Mouse (Mus musculus) forebrain, embryonic 13.5 days (tissue): ENCODE data around the gene Mdc1. TPM values are rescaled to one million over a fixed set of nuclear protein-coding genes. Genes with fewer than 3 reads are reported as not detected.
A peak's percentile ranks its signal among the peaks of the same experiment; 100 is the strongest.

Experiments used
- ATAC-seq: fragments of 200-750 bp; cut with Nextera tagmentation; 2 replicates; pipeline ENCODE4 v1.8.0; 2017
- H3K27ac ChIP-seq: fragments of 300-500 bp; sonication (generic); 2 replicates; pipeline ENCODE4 v1.5.1; 2015; ENCODE audit warnings: inconsistent platforms, mild to moderate bottlenecking, moderate library complexity
- H3K27me3 ChIP-seq: fragments of 300-500 bp; sonication (generic); 2 replicates; pipeline ENCODE4 v1.6.1; 2015; ENCODE audit warnings: mild to moderate bottlenecking, inconsistent platforms
- H3K36me3 ChIP-seq: fragments of 300-500 bp; sonication (generic); 2 replicates; pipeline ENCODE4 v1.6.1; 2015; ENCODE audit warnings: mild to moderate bottlenecking, inconsistent platforms; ENCODE audit not compliant: poor library complexity, severe bottlenecking
- H3K4me1 ChIP-seq: fragments of 300-500 bp; sonication (generic); 2 replicates; pipeline ENCODE4 v1.6.1; 2015; ENCODE audit warnings: inconsistent platforms
- H3K4me2 ChIP-seq: fragments of 300-500 bp; sonication (generic); 2 replicates; pipeline ENCODE4 v1.6.1; 2015; ENCODE audit warnings: inconsistent platforms, mild to moderate bottlenecking, moderate library complexity
- H3K4me3 ChIP-seq: fragments of 300-500 bp; sonication (generic); 2 replicates; pipeline ENCODE4 v1.5.1; 2015; ENCODE audit warnings: mild to moderate bottlenecking, inconsistent platforms
- H3K9ac ChIP-seq: fragments of 300-500 bp; sonication (generic); 2 replicates; pipeline ENCODE4 v1.6.1; 2015; ENCODE audit warnings: mild to moderate bottlenecking, inconsistent platforms
- H3K9me3 ChIP-seq: fragments of 300-500 bp; sonication (generic); replicated peaks from 2 replicates; pipeline ENCODE4 v1.6.1; 2016; ENCODE audit warnings: inconsistent platforms
- WGBS: fragments of 180-500 bp; shearing (Covaris S2); methylation state at CpG from one replicate; pipeline ENCODE4 v1.1.7; 2015; 5-methylcytosine and 5-hydroxymethylcytosine counted together
- polyA plus RNA-seq: library from polyadenylated mRNA; unstranded; fragments of >200 nt; fragmentation: Nextera tagmentation; extraction: Ambion mirVana; gene quantifications from 2 replicates; pipeline ENCODE4 v1.2.1, GENCODE M21; 2015

Mdc1 gene
- polyA plus RNA-seq, 1 experiment from 2014 or later = 15.1 TPM

DNA sequence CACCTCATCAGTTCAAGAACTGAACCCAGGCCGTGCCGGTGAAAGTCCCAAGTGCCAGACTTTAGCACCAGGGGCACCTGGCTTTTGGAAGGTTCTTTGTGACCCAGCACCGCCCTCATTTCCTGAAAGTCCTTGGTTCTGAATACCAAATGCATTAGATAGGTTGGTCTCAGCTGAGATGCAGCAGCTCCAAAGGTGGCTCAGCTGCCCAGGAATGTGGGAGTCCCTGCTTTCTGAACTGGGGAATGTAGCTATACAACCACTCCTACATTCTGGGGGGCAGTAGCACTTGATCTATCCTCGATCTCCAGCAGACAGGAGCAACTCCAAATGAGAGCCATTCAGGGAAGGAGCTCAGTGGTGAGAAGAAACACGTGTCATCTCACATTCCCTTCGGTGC, 28.6 kb upstream of the Mdc1 start:
- no peak for ATAC-seq
- no peak overlapping the region for H3K4me2 ChIP-seq
- H3K36me3 ChIP-seq = no peaks in the 10 kb centered on the region
- no peaks in the 10 kb centered on the region for H3K9me3 ChIP-seq
- H3K27ac ChIP-seq = peak overlapping the region; percentile 57
- H3K9ac ChIP-seq = no peak overlapping the region
- WGBS = 71% methylated on average over 6 of the region's 6 CpGs
- no peaks in the 10 kb centered on the region for H3K27me3 ChIP-seq
- no peak overlapping the region for H3K4me3 ChIP-seq
- H3K4me1 ChIP-seq = peaks cover 9% of the 10 kb centered on the region; the same call in 1 of the 2 replicates

DNA sequence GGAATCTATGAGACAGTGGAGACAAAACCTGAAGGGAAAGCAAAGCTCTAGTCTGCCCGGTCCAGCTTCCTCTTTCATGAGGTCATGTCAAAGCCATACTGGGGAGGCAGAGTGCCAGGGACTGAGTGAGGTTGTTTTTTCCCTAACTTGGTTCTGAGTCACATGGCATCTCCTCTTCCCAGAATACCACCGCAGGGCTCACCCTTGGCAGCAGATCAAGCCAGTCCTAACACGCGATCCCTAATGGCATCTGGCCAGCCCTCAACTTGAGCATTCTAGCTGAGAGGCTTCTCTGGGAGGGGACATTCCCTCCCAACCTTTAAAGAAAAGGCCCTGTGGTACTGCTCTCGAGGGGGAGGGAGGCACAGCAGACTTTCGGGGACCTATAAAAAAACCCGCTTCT, 28.1 kb upstream of the Mdc1 start:
- Histone ChIP-seq H3K4me3 (no peak overlapping the region), H3K9me3 (no peaks in the 10 kb centered on the region), H3K4me1 (peaks cover 9% of the 10 kb centered on the region; the same call in 1 of the 2 replicates), H3K27me3 (no peaks in the 10 kb centered on the region), H3K4me2 (no peak overlapping the region), H3K36me3 (no peaks in the 10 kb centered on the region), H3K9ac (no peak overlapping the region), H3K27ac (peak overlapping the region; percentile 57; the same call in 1 of the 2 replicates)
- WGBS = 47% methylated on average over 7 of the region's 7 CpGs
- ATAC-seq = peak; percentile 58; the same call in 1 of the 2 replicates

DNA sequence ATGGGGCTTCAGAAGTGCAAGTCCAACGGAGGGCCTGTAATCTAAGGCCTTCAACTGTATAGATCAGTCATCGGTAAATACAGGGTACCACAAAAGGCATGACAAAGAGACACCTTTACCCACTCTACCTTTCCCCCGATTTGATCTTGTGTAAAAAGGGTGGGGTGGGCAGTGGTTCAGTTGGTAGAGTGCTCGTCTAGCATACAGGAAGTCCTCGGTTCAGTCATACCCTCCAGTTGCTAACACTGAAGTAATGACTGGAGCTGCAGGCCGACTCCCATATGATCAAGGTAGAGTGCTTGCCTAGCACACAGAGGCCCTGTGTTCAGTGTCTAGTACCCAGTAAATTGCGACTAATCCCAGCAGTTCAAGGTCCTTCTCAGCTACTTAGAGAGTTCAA, 27.7 kb upstream of the Mdc1 start:
- Histone ChIP-seq H3K27ac (no peak overlapping the region; the same call in 1 of the 2 replicates), H3K4me1 (peaks cover 9% of the 10 kb centered on the region; the same call in 1 of the 2 replicates), H3K27me3 (no peaks in the 10 kb centered on the region), H3K9me3 (no peaks in the 10 kb centered on the region), H3K9ac (no peak overlapping the region), H3K4me2 (no peak overlapping the region), H3K36me3 (no peaks in the 10 kb centered on the region), H3K4me3 (no peak overlapping the region)
- no peak; the same call in 1 of the 2 replicates for ATAC-seq
- 80% methylated on average over 7 of the region's 7 CpGs for WGBS

DNA sequence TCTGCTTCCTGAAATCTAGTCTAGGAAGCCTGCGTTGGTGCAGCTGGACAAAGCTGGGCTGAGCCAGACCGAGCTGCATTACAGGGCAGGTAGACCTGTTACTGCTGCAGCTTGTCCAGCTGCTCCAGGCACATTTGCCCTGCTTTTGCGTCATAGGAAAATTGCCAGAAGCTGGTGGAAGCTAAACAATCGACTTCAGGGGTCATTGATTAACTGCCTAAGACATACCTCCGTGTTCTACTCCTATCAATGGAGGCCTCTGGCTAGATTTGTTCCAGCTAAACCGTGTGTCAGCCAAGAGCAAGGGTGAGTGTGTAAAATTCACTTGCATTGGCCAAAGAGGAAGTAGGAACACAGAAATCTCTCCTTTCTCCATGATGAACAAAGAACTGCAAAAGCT, 26.6 kb upstream of the Mdc1 start:
- H3K4me2 ChIP-seq = no peak overlapping the region
- WGBS = 74% methylated on average over 6 of the region's 6 CpGs
- H3K4me1 ChIP-seq = peaks cover 9% of the 10 kb centered on the region; the same call in 1 of the 2 replicates
- H3K9me3 ChIP-seq = no peaks in the 10 kb centered on the region
- ATAC-seq = no peak
- no peaks in the 10 kb centered on the region for H3K36me3 ChIP-seq
- no peaks in the 10 kb centered on the region for H3K27me3 ChIP-seq
- no peak overlapping the region for H3K9ac ChIP-seq
- H3K27ac ChIP-seq = no peak overlapping the region
- H3K4me3 ChIP-seq = no peak overlapping the region

DNA sequence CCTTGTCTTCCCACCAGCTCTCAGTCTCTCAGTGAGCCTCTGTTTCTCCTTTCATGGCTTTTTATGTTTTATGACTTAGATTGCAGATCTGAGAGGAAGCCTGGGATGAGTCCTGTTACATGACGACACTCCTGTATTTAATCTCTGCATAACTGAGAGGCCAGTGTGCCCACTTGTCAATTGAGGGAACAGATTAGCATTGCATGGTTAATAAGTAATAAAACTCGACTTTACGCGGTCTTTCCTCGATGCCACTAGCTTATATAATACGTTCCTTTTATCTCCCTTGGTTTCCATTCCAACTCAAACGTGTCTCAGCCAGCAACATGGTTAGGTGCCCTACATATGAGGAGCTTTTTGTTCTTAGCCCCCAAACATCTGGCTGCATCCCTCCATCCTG, 25.5 kb upstream of the Mdc1 start:
- WGBS = 77% methylated on average over 7 of the region's 7 CpGs
- no peak overlapping the region for H3K9ac ChIP-seq
- no peak for ATAC-seq
- H3K4me2 ChIP-seq = no peak overlapping the region
- H3K36me3 ChIP-seq = no peaks in the 10 kb centered on the region
- H3K27ac ChIP-seq = no peak overlapping the region
- H3K4me1 ChIP-seq = peaks cover 13% of the 10 kb centered on the region
- peaks cover 9% of the 10 kb centered on the region; the same call in 1 of the 2 replicates for H3K27me3 ChIP-seq
- no peaks in the 10 kb centered on the region for H3K9me3 ChIP-seq
- no peak overlapping the region for H3K4me3 ChIP-seq

DNA sequence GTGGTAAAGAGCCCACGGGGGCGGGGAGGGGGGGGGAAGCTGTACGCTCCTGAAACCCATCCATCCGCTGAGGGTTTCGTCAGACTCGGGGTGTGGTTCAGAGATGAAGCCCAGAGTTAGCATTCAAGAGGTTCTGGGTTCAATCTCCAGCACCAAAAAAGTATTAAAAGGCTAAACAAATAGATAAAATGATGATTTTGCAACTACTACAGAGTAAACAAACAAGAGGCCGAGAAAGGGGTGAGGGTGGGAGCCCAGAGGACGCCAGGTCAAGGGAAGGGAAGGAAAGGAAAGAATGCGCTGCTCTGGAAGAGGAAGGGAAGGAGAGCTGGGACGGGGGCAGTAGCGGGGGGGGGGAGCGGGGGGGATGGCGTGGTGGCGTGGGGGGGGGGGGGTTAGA, 24.6 kb upstream of the Mdc1 start:
- no peaks in the 10 kb centered on the region for H3K36me3 ChIP-seq
- peaks cover 11% of the 10 kb centered on the region; the same call in 1 of the 2 replicates for H3K27me3 ChIP-seq
- H3K4me1 ChIP-seq = peaks cover 22% of the 10 kb centered on the region
- no peaks in the 10 kb centered on the region for H3K9me3 ChIP-seq
- H3K4me3 ChIP-seq = no peak overlapping the region
- no peak overlapping the region for H3K4me2 ChIP-seq
- H3K27ac ChIP-seq = no peak overlapping the region
- WGBS = 45% methylated on average over 8 of the region's 14 CpGs
- ATAC-seq = no peak
- no peak overlapping the region for H3K9ac ChIP-seq

DNA sequence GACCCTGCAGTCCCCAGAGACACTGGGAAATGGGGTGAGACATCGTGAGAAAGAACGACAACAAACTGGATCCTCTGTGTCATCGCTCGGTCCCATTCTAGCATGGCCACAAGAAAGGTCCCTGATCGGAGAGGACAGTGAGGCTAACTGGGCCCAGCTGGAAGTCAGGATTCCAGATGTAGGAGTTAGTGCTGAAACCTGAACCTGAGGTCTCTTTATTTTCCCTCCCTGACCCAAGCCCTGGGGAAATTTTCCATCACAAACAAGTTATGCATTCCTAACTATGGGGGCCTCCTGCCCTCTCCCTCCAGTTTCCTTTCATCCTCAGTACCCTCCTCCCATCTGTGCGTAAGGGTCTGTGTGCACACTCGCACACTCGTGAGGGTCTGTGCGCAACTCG, 24.1 kb upstream of the Mdc1 start:
- Histone ChIP-seq H3K4me3 (no peak overlapping the region), H3K36me3 (no peaks in the 10 kb centered on the region), H3K9ac (no peak overlapping the region), H3K4me2 (no peak overlapping the region), H3K27ac (no peak overlapping the region), H3K27me3 (peaks cover 11% of the 10 kb centered on the region; the same call in 1 of the 2 replicates), H3K4me1 (peaks cover 27% of the 10 kb centered on the region), H3K9me3 (no peaks in the 10 kb centered on the region)
- WGBS = 64% methylated on average over 10 of the region's 10 CpGs
- ATAC-seq = no peak

DNA sequence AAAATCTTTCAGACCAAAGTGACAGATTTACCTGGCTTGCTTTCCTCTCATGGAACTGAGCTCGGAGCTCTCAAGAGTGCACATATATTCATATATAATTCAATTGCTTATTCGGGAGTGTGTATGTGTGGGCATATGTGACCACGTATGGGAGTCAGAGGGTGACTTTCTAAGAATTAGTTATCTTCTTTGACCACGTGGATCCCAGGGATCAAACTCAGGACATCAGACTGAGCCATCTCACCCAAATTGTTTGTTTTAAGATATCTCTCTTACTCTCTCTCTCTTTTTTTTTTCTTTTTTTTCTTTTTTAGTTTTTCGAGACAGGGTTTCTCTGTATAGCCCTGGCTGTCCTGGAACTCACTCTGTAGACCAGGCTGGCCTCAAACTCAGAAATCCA, 21.2 kb upstream of the Mdc1 start:
- Histone ChIP-seq H3K9me3 (no peaks in the 10 kb centered on the region), H3K9ac (no peak overlapping the region), H3K27me3 (peaks cover 11% of the 10 kb centered on the region; the same call in 1 of the 2 replicates), H3K36me3 (peaks cover under 1% of the 10 kb centered on the region; the same call in 1 of the 2 replicates), H3K4me3 (no peak overlapping the region), H3K27ac (no peak overlapping the region), H3K4me1 (peaks cover 35% of the 10 kb centered on the region), H3K4me2 (no peak overlapping the region)
- ATAC-seq = no peak
- 79% methylated on average over 5 of the region's 5 CpGs for WGBS

DNA sequence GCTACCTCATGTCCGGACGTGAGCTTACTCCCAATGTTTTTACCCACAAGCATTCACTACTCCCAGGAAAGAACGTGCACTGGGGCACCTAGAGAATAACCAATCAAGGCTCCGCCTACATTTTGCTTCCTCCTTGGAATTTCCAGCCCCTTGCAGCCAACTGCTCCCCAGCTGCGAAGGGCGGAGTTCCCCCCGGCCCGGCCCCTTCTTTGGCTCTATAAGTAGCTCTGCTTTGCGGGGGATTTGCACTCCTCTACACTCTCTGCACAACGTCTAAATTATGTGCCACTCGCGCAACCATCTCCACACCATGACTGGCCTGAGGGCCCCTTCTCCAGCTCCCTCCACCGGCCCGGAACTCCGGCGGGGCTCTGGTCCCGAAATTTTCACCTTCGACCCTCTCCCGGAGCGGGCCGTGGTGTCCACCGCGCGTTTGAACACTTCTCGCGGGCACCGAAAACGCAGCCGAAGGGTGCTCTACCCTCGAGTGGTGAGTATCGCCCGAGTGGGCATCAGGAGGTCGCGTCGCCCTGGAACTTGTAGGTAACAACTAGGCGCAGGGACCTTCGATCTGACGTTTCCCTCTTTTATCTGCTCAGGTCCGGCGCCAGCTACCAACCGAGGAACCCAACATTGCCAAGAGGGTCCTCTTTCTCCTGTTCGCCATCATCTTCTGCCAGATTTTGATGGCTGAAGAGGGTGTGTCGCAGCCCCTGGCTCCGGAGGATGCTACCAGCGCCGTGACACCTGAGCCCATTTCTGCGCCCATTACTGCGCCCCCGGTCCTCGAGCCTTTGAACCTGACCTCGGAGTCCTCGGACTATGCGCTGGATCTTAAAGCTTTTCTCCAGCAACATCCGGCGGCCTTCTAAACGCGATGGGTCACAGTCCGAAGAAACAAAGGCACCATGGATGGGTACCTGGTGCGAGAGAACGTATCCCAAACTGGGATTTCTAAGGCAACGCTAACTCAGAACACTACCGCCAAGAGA, 19.6 kb upstream of the Mdc1 start, which contains the start of gene Ier3:
Gene Ier3 (plus strand): TSS at position 246 of the 992 bp plus-strand sequence.
- Histone ChIP-seq H3K9me3 (no peaks in the 10 kb centered on the region), H3K27ac (no peak within 1 kb of the TSS)

DNA sequence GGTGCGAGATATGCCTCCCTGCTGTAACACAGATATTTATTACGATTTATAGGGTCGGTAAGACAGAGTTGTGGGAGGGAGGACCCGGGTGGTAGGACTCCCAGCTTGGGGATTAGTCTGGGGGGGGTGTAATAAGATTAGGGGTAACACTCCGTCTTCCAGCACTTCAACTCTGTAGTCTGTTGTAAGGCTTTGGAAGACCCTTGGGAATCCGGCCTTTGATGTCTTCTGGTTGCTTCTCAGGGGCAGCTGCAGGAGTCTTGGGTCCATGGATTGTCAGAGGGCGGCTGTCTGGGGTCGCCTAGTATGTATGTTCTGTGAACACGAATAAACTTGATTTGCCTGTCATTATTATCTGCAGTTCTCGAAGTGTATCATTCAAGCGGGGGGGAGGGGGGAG, 18.8 kb upstream of the Mdc1 start:
- Histone ChIP-seq H3K4me2 (peak overlapping the region; percentile 96), H3K27ac (peak overlapping the region; percentile 59), H3K4me1 (peaks cover 35% of the 10 kb centered on the region), H3K9me3 (no peaks in the 10 kb centered on the region), H3K27me3 (peaks cover 11% of the 10 kb centered on the region; the same call in 1 of the 2 replicates), H3K4me3 (peak overlapping the region; percentile 64), H3K9ac (peak overlapping the region; percentile 75), H3K36me3 (peaks cover 25% of the 10 kb centered on the region)
- 0 out of 2 replicates have a peak, but pooled peaks have one; percentile 3 for ATAC-seq
- 3% methylated on average over 11 of the region's 11 CpGs for WGBS

More for the DNA sequence above, 19.6 kb upstream of the Mdc1 start, which contains the start of gene Ier3:
- peak; percentile 31 for ATAC-seq
- under 1% methylated on average over 62 of the region's 62 CpGs for WGBS
- Histone ChIP-seq H3K9ac (peak within 1 kb of the TSS; percentile 75), H3K27me3 (peaks cover 11% of the 10 kb centered on the region; the same call in 1 of the 2 replicates), H3K4me3 (peak within 1 kb of the TSS; percentile 64), H3K4me1 (peaks cover 35% of the 10 kb centered on the region), H3K36me3 (peaks cover 17% of the 10 kb centered on the region), H3K4me2 (peak within 1 kb of the TSS; percentile 96)

DNA sequence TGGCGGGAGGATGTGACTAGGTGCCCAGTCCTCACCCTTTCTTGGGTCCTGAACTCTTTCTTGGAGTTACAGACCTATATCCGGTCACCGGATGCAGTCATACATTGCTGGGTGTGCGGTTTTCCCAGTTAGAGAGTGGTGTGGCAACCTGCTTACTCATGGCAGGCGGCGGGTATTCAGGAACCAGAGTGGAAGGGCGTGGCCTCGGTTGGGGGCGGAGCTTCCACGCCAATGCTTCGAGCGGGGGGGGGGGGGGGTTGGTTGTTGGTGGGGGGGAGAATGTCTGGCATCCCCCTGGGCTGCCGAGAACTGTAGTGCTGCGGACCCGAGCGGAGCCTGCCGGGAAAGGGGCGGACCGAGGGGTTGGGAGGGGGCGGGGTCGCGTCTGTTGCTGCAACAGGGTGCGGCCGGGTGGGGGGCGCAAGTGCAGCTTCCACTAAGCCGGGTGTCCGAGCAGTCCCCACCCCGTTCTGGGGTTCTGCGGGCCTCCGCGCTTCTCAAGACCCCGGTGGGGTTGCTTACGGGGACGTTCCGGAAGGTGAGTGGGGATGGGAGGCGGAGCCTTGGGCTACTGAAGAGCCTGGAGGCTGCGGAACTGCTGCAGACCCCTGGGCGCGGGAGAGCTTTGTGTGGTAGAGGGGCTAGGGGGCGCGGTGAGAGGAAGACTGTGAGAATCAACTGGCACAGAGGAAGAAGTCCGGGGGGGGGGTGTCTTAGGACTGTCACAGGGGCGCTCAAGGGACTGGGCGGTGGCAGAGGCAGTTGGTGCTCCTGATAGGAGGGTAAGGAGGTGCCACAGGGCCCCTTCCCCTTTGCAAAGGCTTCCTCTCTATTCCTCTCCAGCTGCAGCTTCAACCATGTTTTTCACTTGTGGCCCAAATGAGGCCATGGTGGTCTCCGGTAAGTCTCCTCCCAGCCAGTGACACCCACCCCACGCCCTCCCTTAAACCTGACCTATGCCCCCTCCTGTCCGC, 18.1 kb upstream of the Mdc1 start, which contains the start of gene Flot1:
Gene Flot1 (plus strand): TSS at position 267 of the 974 bp plus-strand sequence.
- Histone ChIP-seq H3K27ac (peak within 1 kb of the TSS; percentile 87), H3K36me3 (peaks cover 32% of the 10 kb centered on the region), H3K9ac (peak within 1 kb of the TSS; percentile 75), H3K9me3 (no peaks in the 10 kb centered on the region), H3K4me2 (peak within 1 kb of the TSS; percentile 96), H3K4me1 (peaks cover 35% of the 10 kb centered on the region), H3K27me3 (peaks cover 11% of the 10 kb centered on the region; the same call in 1 of the 2 replicates), H3K4me3 (peak within 1 kb of the TSS; percentile 64)
- under 1% methylated on average over 45 of the region's 47 CpGs for WGBS
- peak; percentile 89 for ATAC-seq
